Mouse (Mus musculus) E14TG2a.4 (cell line): ENCODE measurements around the gene Ccdc51.

Experiments used
- CTCF ChIP-seq: conservative IDR thresholded peaks from 2 replicates; pipeline ENCODE4 v1.5.1; 2014; ENCODE audit warnings: low read length
- NANOG ChIP-seq: IDR thresholded peaks from 2 replicates; pipeline ENCODE4 v1.6.1; 2014; ENCODE audit warnings: borderline replicate concordance, low read length, mixed read lengths

DNA sequence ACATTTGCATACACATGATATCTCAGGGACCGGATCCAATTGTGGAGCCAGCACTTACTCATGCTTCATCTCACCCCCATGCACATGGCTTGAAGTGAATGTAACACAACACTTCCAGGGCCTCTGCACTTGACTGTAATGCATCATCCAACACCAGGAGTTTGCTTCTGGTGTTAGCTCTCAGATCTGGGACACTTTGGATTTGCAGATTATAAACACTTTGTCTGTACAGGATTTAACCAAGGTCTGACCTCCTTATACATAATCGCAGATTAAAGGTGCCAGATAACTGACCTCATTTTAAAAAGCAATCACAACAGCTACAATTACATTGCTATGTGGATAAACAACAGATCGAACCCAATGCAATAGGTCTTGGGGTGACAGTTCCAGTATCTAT is 1.8 kb upstream of the Ccdc51 start:
- TF ChIP-seq NANOG = no peak
- TF ChIP-seq CTCF = no peak
